Mouse (Mus musculus) embryonic fibroblast, embryonic 13.5 days (primary cell): ENCODE data around the gene Atg16l2. TPM values are rescaled to one million over a fixed set of nuclear protein-coding genes. Genes with fewer than 3 reads are reported as not detected.

ENCODE experiments used
- H3K27ac ChIP-seq: 2 replicates; pipeline ENCODE4 v1.5.1; 2012; ENCODE audit warnings: low read length, control low read depth, inconsistent platforms; ENCODE audit not compliant: insufficient read depth
- H3K4me1 ChIP-seq: 2 replicates; pipeline ENCODE4 v1.6.1; 2011; ENCODE audit warnings: low read length; ENCODE audit not compliant: control insufficient read depth, insufficient read depth
- H3K4me3 ChIP-seq: 2 replicates; pipeline ENCODE4 v1.5.1; 2011; ENCODE audit warnings: mild to moderate bottlenecking, control low read depth, low read length; ENCODE audit not compliant: insufficient read depth
- CTCF ChIP-seq: IDR thresholded peaks from 2 replicates; pipeline ENCODE4 v1.5.1; 2011; ENCODE audit warnings: mild to moderate bottlenecking, control low read depth, low read length, moderate library complexity, borderline replicate concordance; ENCODE audit not compliant: insufficient read depth
- POLR2A ChIP-seq: IDR thresholded peaks from 2 replicates; pipeline ENCODE4 v1.6.1; 2011; ENCODE audit warnings: low read depth, mild to moderate bottlenecking, control low read depth, low read length, moderate library complexity
- polyA plus RNA-seq: library from polyadenylated mRNA; stranded (reverse); fragments of >200 nt; gene quantifications from 2 replicates; pipeline ENCODE4 v1.2.4, GENCODE M21; 2011; ENCODE audit warnings: low read depth; ENCODE audit not compliant: missing spikeins, insufficient read length

The Atg16l2 gene
- polyA plus RNA-seq, 1 experiment = 16.3 TPM

- Histone ChIP-seq H3K27ac (no peak overlapping the region), H3K4me1 (peaks cover 22% of the 10 kb centered on the region), H3K4me3 (no peak overlapping the region)
- no peak for TF ChIP-seq CTCF
- no peak for TF ChIP-seq POLR2A
Observed at GRCm38 (mm10) chr7:101332045-101332831, 30.2 kb upstream of the Atg16l2 start.

DNA sequence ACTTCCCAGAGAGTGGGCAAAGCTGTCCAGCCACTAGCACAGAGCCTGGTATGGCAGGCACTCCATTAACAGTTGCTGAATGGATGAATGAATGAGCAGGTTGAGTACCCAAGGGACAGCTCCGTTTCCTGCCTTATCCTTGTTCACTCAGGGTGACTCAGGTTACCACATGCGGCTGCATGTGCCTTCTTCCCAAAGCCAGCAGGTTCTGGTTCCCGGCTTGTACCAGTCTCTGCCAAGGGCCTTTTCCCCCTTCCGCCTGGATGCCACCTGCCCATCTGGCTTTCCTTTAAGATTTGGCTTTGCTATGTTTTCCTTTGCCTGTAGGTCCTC is 28.8 kb upstream of the Atg16l2 start:
- H3K4me3 ChIP-seq = no peak overlapping the region
- peaks cover 22% of the 10 kb centered on the region for H3K4me1 ChIP-seq
- H3K27ac ChIP-seq = no peak overlapping the region
- TF ChIP-seq POLR2A (no peak), CTCF (no peak)

DNA sequence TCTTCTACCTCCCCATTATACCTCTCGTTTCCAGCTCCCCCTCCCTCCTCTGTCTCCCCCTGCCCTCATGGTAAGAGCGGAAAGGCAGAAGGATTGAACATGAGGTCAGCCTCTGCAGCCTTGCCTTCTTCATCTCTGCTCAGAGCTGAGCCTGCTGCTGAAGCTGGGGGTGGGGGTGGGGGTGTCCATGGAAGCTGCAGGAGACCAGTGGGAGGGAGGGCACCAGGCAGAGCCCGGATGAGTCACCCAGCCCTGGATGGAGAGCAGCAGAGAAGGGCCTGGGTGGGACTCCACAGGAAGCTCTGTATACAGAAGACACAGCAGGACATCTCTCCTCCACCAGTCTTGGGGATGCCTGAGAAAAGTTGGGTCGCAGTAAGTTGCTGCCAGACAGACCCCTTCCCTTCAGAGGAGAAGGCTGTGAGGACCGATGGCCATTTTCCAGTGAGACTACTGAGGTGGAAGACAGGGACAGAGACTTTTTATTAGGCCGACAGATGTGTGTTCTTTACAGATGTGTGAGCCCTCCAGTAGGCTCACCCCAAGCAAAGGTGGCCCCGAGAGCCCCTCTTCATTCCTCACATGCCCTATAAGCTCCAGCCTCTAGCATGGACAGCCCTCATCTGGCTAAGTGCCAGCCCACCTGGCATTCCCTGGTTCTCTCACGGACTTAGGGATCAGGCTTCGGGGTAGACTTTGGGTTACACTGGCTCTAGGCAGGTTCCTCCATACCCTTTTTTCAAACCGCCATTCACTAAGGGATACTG is 28.2 kb upstream of the Atg16l2 start:
- TF ChIP-seq POLR2A = no peak
- TF ChIP-seq CTCF = no peak
- Histone ChIP-seq H3K4me1 (peaks cover 22% of the 10 kb centered on the region), H3K4me3 (no peak overlapping the region), H3K27ac (no peak overlapping the region)

DNA sequence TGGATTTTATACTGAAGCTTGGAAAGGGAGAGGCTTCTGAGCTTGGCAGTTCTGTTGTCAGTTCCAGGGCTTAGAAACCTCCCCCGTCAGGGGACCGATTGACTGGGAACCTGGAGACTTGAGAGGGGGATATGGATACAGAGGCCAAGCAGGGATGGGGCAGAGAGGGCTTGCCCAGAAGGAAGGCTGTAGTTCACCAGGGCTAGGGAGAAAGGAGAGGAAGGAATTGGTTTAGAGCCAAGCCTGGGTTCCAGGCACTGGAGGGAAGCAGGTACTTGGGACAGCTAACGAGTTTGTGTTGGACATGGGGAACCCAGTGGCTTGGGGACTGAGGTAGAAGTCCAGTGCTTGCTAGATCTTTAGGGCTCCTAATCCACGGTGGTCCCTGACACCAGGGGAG is 27.6 kb upstream of the Atg16l2 start:
- H3K4me3 ChIP-seq = no peak overlapping the region
- H3K4me1 ChIP-seq = peaks cover 22% of the 10 kb centered on the region
- peak overlapping the region; percentile 25; the same call in 1 of the 2 replicates for H3K27ac ChIP-seq
- no peak for TF ChIP-seq CTCF
- no peak for TF ChIP-seq POLR2A

- peaks cover 22% of the 10 kb centered on the region for H3K4me1 ChIP-seq
- H3K27ac ChIP-seq = peak overlapping the region; percentile 25; the same call in 1 of the 2 replicates
- peak; percentile 43; the same call in 1 of the 2 replicates for TF ChIP-seq CTCF
- no peak for TF ChIP-seq POLR2A
- no peak overlapping the region for H3K4me3 ChIP-seq
Observed at GRCm38 (mm10) chr7:101328621-101329158, 26.6 kb upstream of the Atg16l2 start.

DNA sequence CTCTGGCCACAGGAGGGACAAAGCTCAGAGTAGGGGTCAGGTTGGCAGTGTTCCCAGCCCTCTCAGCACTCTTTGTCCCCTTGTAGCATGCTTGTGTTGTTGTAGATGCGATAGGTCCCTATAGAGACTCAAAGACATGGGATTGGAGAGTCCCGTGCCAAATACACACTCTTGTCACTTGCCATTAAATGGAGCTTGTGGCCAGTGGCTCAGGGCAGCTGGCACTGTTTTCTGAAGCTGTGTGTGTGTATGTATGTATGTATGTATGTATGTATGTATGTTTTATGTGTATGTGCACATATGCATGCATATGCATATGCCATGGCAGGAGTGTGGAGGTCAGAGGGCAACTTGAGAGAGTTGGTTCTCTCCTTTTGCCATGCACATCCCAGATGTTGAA is 25.7 kb upstream of the Atg16l2 start:
- TF ChIP-seq POLR2A (no peak), CTCF (no peak)
- H3K27ac ChIP-seq = no peak overlapping the region
- peaks cover 22% of the 10 kb centered on the region for H3K4me1 ChIP-seq
- H3K4me3 ChIP-seq = no peak overlapping the region

- TF ChIP-seq CTCF = no peak
- TF ChIP-seq POLR2A = no peak
- Histone ChIP-seq H3K4me3 (no peak overlapping the region), H3K4me1 (peaks cover 22% of the 10 kb centered on the region), H3K27ac (no peak overlapping the region)
Observed at GRCm38 (mm10) chr7:101327263-101327662, 25.2 kb upstream of the Atg16l2 start.

DNA sequence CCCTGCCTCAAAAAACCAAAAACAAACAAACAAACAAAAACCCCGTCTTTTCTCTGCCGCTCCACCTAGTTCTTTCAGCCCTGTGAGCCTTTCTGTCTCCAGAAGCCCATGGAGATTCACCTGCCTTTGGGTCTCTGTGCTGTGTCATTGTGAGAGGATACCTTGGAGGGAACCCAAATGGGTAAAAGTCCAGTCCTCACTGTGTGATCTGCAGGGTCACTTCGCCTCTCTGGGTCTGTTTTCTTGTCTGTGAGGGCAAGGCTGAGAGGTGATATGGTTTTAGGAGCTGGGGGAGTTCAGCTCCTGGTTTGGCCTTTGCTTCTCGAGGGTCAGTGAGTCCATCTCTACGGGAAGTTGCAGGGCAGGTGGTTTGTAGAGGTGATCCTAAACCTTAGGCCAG is 24.0 kb upstream of the Atg16l2 start:
- no peak overlapping the region for H3K4me3 ChIP-seq
- peaks cover 22% of the 10 kb centered on the region for H3K4me1 ChIP-seq
- no peak overlapping the region for H3K27ac ChIP-seq
- no peak for TF ChIP-seq CTCF
- no peak for TF ChIP-seq POLR2A

DNA sequence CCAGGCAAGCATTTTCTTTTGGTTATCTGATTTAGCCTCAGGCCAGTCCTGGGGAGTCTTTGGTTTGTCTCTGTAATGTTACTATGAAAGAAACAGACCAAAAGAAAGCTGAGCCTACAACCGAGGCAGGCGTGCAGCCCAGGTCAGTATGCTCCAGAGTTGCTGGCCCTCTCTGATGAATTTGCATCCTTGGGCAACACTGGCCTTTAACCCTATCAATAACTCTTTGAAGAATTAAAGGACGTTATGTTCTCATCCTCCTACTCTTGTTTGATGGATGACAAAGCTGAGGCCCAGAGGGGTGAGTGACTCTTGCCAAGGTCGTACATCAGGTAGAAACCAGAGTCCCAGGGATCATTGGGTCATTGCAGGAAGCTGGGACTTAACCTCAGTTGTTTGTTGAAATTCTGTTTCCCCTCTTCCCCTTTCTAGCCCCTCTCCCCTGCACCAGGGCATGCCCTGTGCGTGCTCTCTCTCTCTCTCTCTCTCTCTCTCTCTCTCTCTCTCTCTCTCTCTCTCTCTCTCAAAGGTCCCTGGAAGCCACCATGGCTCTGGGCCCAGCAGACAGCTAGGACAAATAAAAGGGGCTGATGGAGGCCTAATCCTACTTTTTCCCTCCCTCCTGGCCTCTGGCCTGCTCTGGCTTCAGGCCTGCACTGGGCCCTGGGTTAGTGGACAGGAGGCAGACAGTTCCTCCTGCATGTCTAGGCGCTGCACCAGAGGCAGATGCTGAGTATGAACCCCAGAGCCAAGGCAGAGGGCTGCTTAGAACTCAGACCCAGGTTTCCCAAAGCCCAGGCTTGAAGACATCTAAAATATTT is 22.3 kb upstream of the Atg16l2 start:
- H3K4me1 ChIP-seq = peaks cover 10% of the 10 kb centered on the region
- no peak for TF ChIP-seq POLR2A
- no peak for TF ChIP-seq CTCF
- H3K4me3 ChIP-seq = no peak overlapping the region
- H3K27ac ChIP-seq = no peak overlapping the region
